Mouse (Mus musculus) liver, embryonic 16.5 days (tissue): Measurements from ENCODE around the gene Nprl3. TPM values are rescaled to one million over a fixed set of nuclear protein-coding genes. Genes with fewer than 3 reads are reported as not detected.

Source experiments
- ATAC-seq: fragments of 200-750 bp; cut with Nextera tagmentation; 2 replicates; pipeline ENCODE4 v1.8.0; 2017; ENCODE audit warnings: low read depth, mild to moderate bottlenecking, moderate number of reproducible peaks, moderate library complexity
- H3K27ac ChIP-seq: fragments of 300-500 bp; sonication (generic); 2 replicates; pipeline ENCODE4 v1.5.1; 2014; ENCODE audit warnings: mild to moderate bottlenecking, low read length
- H3K27me3 ChIP-seq: fragments of 300-500 bp; sonication (generic); 2 replicates; pipeline ENCODE4 v1.6.1; 2014; ENCODE audit warnings: low read depth, low read length, mixed read lengths; ENCODE audit not compliant: control insufficient read depth, insufficient read depth
- H3K36me3 ChIP-seq: fragments of 300-500 bp; sonication (generic); 2 replicates; pipeline ENCODE4 v1.6.1; 2014; ENCODE audit warnings: mild to moderate bottlenecking; ENCODE audit not compliant: control insufficient read depth, insufficient read depth
- H3K4me1 ChIP-seq: fragments of 300-500 bp; sonication (generic); 2 replicates; pipeline ENCODE4 v1.6.1; 2014; ENCODE audit warnings: low read depth, low read length, mixed read lengths; ENCODE audit not compliant: control insufficient read depth
- H3K4me2 ChIP-seq: fragments of 300-500 bp; sonication (generic); 2 replicates; pipeline ENCODE4 v1.6.1; 2014; ENCODE audit warnings: low read depth, low read length, mixed read lengths
- H3K4me3 ChIP-seq: fragments of 300-500 bp; sonication (generic); 2 replicates; pipeline ENCODE4 v1.5.1; 2014; ENCODE audit warnings: low read depth, mild to moderate bottlenecking, low read length
- H3K9ac ChIP-seq: fragments of 300-500 bp; sonication (generic); 2 replicates; pipeline ENCODE4 v1.6.1; 2014; ENCODE audit warnings: low read depth, low read length
- H3K9me3 ChIP-seq: fragments of 300-500 bp; sonication (generic); replicated peaks from 2 replicates; pipeline ENCODE4 v1.6.1; 2016; ENCODE audit warnings: low read length; ENCODE audit not compliant: control insufficient read depth
- WGBS: fragments of 180-500 bp; shearing (Covaris S2); extraction: QIAGEN DNeasy Blood & Tissue Kit; methylation state at CpG from one replicate; pipeline ENCODE4 v1.1.7; 2014; ENCODE audit not compliant: insufficient replicate concordance; 5-methylcytosine and 5-hydroxymethylcytosine counted together
- polyA plus RNA-seq: library from polyadenylated mRNA; unstranded; fragments of >200 nt; fragmentation: Nextera tagmentation; extraction: Ambion mirVana; gene quantifications from 2 replicates; pipeline ENCODE4 v1.2.1, GENCODE M21; 2015

Nprl3 gene
- polyA plus RNA-seq, 1 experiment from 2014 or later = 30.8 TPM

DNA sequence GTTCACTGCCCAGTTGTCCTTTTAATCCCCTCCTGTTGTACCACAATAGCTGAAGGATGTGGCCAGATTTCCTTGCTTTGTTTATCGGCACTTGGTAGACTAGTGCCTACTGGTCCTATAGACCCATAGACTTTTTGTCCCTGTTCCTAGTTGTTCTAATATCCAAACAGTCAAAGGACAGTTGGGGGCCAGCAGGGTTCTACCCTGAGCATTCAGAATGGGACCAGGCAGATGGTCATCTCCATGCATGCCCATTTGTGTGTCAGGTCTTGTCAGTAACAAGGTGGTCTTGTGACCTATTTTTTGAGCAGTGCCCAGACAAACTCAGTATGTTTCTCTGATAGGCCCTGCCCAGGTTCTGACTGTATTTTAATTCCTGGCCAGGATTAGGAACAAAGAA is 40.5 kb downstream of the Nprl3 start:
- ATAC-seq = no peak
- Histone ChIP-seq H3K36me3 (peaks cover 27% of the 10 kb centered on the region), H3K4me2 (peak overlapping the region; percentile 71), H3K4me3 (peak overlapping the region; percentile 78), H3K9ac (peak overlapping the region; percentile 91), H3K27me3 (peaks cover 37% of the 10 kb centered on the region), H3K4me1 (peaks cover 31% of the 10 kb centered on the region), H3K27ac (peak overlapping the region; percentile 76; the same call in 1 of the 2 replicates), H3K9me3 (no peaks in the 10 kb centered on the region)
- WGBS = 33% methylated on average over 1 of the region's 1 CpGs

DNA sequence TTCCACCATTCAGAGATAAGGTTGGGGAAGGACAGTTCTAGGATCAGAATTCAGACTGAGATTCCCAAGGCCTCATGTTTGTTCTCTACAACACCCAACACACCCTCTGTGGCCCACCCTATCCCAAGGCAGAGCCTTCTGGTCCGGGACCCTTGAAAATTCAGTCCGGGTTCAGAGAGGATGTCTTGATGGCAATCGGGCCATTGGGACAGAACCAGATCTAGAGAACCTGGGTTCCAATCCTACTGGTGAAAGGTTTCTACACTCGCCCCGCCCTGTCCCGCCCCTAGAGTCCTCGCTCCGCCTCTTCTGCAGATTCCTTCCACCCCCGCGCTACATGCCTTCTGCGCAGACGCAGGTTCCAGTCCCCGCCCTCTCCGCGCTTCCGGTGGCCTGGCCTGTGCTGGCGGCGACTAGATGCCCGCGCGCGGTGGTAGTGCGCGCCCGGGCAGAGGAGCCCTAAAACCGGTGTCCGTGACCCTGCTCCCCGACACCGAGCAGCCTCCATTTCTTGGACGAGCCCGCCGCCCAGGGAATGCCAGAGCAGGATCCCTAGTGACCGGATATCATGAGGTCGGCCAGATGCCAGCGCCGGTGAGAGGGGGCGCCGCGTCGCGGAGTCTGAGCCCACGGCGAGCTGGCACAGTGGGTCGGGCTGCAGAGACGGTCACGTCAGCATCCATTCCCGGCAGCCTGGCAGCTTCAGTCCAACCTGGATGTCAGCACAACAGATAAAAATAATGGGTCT is 41.2 kb downstream of the Nprl3 start, which contains the start of gene Mpg:
Mpg (plus strand) TSS at position 382 of the 748 bp plus-strand sequence.
- Histone ChIP-seq H3K4me3 (peak within 1 kb of the TSS; percentile 78), H3K27me3 (peaks cover 44% of the 10 kb centered on the region), H3K27ac (peak within 1 kb of the TSS; percentile 76), H3K4me2 (peak within 1 kb of the TSS; percentile 71), H3K36me3 (peaks cover 20% of the 10 kb centered on the region), H3K9ac (peak within 1 kb of the TSS; percentile 91), H3K4me1 (peaks cover 35% of the 10 kb centered on the region), H3K9me3 (no peaks in the 10 kb centered on the region)
- peak; percentile 91 for ATAC-seq
- WGBS = 3% methylated on average over 47 of the region's 47 CpGs

DNA sequence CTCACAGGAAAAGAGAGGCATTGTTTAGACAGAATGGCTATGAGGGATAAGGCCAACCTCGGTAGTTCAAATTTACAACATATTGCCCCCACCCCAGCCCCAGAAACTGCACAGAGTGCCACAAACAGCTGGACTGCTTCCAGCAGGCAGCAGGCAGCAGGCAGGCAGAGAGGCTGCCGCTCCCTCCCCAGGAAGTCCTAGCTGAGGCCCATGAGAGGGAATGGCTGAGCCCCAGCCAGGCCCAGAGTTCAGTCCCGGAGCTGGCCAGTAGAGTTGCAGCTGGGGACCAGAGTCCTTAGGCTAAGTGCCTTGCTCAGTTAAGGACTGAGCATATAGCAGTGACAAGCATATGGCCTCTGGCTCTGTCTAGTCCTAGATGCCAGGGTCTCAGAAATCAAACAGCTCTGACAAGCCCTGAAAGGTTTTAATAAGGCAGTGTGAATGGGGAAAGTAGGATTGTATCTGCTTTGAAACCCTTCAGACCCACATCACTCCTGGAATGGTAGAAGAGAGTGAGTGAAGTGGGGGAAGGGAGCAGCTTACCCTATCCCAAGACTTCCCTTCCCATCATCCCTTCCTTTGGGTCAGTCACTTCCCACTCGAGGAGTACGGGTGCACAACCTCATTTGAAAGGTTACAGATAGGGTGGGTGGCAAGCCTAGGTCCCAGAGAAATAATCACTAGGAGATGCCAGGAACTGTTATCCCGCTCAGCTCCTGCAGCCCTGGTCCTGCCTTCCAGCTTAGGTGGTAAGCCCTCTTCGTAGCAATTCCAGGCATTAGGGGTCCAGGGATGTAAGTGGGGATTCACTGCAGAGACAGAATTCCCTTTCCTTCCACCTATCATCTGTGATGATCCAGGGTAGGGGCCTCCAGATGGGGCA is 42.0 kb downstream of the Nprl3 start:
- Histone ChIP-seq H3K36me3 (peaks cover 12% of the 10 kb centered on the region), H3K4me3 (no peak overlapping the region), H3K27ac (peak overlapping the region; percentile 18), H3K9me3 (no peaks in the 10 kb centered on the region), H3K4me1 (peaks cover 35% of the 10 kb centered on the region), H3K4me2 (no peak overlapping the region; the same call in 1 of the 2 replicates), H3K9ac (no peak overlapping the region), H3K27me3 (peaks cover 53% of the 10 kb centered on the region)
- no peak for ATAC-seq
- WGBS = 37% methylated on average over 7 of the region's 7 CpGs

DNA sequence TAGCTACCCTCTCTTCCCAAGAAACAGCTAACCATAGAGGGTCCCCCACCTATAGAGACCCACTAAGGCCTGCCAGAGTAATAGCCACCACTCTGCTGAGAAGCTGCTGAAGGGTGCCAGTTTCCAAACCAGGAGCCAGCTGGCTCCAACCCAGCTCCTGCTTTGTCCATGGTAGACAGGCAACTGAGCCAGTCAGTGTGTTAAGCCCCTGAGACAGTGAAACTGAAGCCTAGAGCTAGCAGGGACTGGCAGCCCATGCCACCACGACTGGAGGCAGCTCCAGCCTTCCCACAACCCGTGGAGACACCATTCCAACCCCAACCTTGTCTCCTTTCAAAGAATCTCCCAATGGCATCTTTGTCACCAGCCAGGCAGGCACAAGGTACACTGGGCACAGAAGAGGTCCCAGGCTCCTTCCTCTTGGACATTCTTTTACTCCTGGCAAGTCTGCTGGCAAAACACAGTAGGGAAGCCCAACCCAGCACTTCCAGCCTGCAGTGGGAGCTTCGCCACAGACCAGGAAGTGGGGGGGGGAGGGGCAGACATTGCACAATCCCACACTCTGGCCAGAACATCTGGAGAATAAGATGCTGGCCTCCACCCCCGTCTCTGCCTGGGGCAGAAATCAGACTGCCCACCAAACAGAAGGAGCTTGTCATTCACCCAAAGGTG is 42.9 kb downstream of the Nprl3 start:
- Histone ChIP-seq H3K27ac (peak overlapping the region; percentile 46; the same call in 1 of the 2 replicates), H3K9me3 (no peaks in the 10 kb centered on the region), H3K4me2 (no peak overlapping the region), H3K9ac (no peak overlapping the region), H3K4me3 (no peak overlapping the region), H3K4me1 (peaks cover 35% of the 10 kb centered on the region), H3K27me3 (peaks cover 61% of the 10 kb centered on the region), H3K36me3 (peaks cover 7% of the 10 kb centered on the region)
- peak; percentile 14; the same call in 1 of the 2 replicates for ATAC-seq
- 6% methylated on average over 4 of the region's 4 CpGs for WGBS

DNA sequence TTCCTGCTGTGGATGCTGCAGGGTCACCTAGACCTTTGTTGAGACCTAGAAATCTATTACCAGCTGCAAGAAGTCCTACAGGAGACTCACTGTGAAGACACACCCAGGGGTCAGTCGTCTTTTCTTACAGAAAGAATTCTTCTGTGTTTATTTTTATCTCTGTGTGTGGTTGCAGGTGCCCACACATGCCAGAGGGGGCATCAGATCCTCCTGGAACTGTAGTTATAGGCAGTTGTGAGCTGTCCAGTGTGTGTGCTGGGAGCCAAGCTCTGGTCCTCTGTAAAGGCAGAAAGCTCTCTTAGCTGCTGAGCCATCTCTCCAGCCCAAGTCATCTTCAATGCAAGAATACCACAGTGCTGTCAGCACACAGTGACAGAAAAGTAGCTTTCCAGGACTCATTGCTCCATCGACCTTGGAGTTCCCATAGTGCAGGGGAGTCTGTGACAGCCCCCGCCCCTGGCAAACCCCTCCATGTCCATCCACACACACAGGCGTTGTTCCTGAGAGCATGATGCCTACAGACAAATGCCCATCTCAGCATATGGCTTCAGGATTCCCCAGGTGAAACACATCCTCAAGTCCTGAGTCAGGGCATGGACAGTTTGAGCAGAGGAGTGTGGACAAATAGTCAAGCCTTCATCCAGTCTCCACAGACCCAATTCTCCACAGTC is 44.1 kb downstream of the Nprl3 start:
- H3K9ac ChIP-seq = no peak overlapping the region
- H3K9me3 ChIP-seq = no peaks in the 10 kb centered on the region
- peaks cover 73% of the 10 kb centered on the region for H3K27me3 ChIP-seq
- H3K4me1 ChIP-seq = peaks cover 35% of the 10 kb centered on the region
- H3K36me3 ChIP-seq = no peaks in the 10 kb centered on the region
- H3K4me2 ChIP-seq = no peak overlapping the region
- ATAC-seq = no peak
- no peak overlapping the region for H3K27ac ChIP-seq
- WGBS = 50% methylated on average over 4 of the region's 4 CpGs
- H3K4me3 ChIP-seq = no peak overlapping the region

DNA sequence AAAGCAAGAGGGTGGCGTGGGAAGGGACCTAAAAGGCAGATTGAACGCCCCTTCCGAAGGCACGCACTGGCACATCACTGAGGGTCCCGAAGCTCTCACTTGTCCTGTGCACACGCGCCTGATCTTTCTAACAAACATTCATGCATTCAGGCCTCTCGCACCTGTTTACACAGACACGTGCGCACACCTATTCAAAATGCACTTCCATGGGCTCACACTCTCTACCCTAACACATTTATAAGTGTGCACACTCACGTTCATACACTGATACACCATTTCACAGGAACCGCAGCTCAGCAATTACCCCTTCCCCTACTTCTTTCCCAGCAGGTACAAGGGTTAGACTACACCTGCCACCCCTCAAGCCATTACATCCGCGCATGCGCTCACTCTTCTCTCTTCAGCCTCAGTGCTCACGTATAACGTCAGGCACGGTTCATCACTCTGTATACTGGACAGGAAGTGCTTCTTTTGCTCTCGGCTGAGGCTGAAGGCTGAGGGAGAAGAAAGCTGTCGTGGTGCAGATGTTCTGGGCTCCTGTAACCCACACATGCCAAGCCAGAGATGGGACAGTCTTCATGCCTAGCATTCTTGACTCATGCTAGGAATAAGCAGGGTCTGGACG is 44.8 kb downstream of the Nprl3 start:
- Histone ChIP-seq H3K27ac (no peak overlapping the region), H3K27me3 (peaks cover 76% of the 10 kb centered on the region), H3K4me2 (peak overlapping the region; percentile 67), H3K4me1 (peaks cover 35% of the 10 kb centered on the region), H3K36me3 (no peaks in the 10 kb centered on the region), H3K9me3 (no peaks in the 10 kb centered on the region), H3K9ac (no peak overlapping the region; the same call in 1 of the 2 replicates), H3K4me3 (peak overlapping the region; percentile 63)
- ATAC-seq = no peak
- WGBS = 10% methylated on average over 21 of the region's 21 CpGs

DNA sequence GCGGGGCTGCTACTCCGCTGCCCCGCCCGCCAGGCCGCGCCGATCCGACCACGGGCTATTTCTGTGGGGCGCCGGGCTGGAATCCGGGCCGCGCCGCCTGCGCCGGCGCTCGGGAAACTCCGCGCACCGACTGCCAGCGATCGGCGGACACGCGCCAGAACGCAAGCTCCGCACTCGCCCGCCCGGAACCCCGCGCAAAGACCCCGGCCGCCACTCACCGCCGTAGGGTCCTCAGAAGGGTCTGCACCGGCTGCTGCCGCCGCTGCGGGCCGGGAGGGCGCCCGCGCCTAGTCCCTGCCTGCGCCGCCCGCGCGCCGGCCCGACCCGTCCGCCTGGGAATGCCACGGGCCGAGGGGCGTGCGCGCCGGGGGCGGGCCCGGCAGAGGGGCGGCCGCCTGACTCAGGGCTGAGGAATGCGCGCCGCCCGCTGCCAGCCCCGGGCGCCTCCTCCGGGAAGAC is 45.5 kb downstream of the Nprl3 start, which contains the start of gene Rhbdf1:
Rhbdf1 (minus strand) TSS at position 350 of the 459 bp plus-strand sequence.
- peak within 1 kb of the TSS; percentile 63 for H3K4me3 ChIP-seq
- no peaks in the 10 kb centered on the region for H3K9me3 ChIP-seq
- H3K27me3 ChIP-seq = peaks cover 76% of the 10 kb centered on the region
- peak within 1 kb of the TSS; percentile 51; the same call in 1 of the 2 replicates for H3K27ac ChIP-seq
- under 1% methylated on average over 72 of the region's 72 CpGs for WGBS
- peaks cover 31% of the 10 kb centered on the region for H3K4me1 ChIP-seq
- peak within 1 kb of the TSS; percentile 67 for H3K4me2 ChIP-seq
- peak within 1 kb of the TSS; percentile 63 for H3K9ac ChIP-seq
- H3K36me3 ChIP-seq = no peaks in the 10 kb centered on the region
- peak; percentile 30; the same call in 1 of the 2 replicates for ATAC-seq
